Mouse (Mus musculus): Measurements from ENCODE around the gene Taf8.

The Taf8 gene

DNA sequence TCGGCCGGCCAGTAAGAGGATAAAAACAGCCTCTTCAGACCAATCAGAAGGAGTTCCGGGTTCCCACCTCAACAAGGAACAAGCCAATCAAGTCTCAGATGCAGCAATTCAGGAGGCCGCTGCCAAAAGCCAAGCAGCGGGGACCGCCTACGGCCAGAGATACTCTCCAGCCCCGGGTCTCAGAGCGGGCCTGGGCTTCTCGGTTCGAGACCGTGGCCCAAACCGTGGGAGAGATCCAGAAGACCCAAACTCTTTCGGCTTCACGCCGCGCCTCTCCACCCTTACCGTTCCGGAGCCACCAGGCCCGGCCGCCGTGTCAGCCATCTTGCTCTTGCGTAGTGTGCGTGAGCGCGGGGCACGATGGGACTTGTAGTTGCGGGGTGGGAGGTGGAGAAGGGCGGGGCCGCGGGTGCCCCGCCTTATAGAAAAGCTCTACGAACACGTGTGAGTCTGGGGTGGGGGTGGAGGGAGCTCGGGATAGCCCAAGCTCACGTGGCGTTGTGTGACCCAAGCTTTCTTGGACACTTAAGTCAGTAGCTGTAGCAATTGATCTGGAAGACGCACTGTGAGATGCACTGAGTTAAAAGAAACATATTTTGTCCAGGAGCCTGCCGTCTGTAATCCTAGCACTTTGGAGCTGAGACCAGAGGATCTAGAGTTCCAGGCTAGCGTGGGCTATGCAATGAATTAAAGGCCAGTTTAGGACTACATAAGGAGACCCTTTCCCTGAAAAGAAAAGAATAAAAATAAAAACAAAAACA, at the start of gene Taf8:
Taf8 (minus strand) TSS at position 347 of the 761 bp plus-strand sequence.
- DNase-seq (ENCODE audit: low spot score) = peak; percentile 88

DNA sequence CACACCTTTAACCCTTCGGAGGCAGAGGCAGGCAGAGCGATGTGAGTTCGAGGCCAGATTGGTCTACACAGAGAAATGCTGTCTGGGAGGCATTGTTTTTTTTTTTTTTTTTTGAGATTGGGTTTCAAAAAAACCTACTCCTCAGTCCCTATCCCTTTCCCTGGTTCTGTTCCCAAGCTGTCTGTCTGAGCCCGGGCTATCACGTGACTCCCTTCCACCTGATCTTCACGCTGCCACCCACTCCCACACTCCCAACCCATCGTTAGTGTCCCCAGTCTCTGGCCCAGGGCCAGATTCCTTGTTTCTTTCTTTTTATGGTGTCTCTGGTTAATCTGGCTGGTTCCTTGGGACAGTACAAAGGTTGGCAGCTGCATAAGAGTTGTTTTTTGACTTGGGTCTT, 49.0 kb upstream of the Taf8 start:
- DNase-seq (ENCODE audit: low spot score) = no peak

DNA sequence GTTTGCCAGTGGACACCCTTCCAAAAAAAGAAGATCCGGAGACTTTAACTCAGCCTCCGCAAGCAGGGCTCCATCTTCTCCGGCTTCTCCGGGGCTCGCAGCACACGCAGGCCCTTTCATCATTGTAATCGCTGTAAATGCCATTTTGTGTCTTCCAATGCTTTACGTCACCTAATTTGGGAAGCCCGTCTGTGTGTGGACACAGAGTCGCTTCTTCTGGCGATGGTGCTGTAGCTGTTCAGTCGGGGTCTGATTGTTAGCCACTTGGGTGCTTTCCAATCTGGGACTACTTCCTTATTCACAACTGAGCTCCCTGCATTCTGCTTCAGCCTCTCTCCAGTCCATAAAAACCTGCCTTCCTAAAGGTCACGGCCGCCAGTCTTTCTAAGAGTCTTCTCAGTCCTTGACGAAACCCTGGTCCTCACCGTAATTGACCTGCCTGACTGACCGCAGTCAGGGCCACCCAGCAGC, 43.8 kb upstream of the Taf8 start:
- no peak for DNase-seq (ENCODE audit: low spot score)

DNA sequence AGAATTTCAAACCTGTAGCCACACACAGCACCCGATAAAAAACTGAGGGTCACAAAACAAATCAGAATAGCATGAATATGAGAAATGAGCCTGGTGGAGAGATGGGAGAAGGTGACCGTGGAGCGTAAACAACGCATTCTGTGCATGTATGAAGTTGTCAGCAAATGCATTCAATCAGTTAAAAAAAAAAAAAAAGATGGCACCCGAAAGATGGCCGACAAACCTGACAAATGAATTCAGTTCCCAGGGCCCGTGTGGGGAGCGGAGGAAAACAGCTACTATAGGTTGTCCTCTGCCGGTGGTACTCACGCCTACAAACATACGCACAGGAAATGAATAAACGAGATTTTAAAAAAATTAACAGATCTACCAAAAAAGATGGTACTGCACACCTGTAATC, 43.1 kb upstream of the Taf8 start:
- DNase-seq (ENCODE audit: low spot score) = no peak

DNA sequence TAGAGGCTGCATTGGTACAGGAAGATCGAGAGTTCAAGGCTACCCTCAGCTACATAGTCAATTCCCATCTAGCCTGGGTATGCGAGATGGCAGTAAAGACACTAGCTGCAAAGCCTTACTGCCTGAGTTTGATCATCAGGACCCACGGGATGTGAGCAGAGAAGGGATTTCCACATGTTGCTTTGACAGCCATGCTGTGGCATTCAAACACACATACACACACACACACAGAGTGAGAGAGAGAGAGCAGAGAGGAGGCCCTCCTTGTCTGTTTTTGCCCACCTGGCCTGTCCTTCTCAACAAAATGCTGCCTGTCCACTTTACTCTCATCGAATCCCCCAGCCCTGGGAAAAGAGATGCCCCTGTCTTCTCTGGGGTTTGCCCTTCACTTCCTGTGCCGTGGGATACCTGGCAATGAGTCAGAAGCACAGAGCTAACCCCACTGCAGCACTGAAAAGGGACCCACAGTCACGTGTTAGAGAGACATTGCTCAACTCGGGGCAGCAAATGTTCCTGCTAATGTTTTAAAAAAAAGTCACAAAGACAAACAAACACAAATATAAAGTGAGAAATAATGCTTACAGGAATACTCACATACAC, 41.1 kb upstream of the Taf8 start:
- DNase-seq (ENCODE audit: low spot score) = no peak

DNA sequence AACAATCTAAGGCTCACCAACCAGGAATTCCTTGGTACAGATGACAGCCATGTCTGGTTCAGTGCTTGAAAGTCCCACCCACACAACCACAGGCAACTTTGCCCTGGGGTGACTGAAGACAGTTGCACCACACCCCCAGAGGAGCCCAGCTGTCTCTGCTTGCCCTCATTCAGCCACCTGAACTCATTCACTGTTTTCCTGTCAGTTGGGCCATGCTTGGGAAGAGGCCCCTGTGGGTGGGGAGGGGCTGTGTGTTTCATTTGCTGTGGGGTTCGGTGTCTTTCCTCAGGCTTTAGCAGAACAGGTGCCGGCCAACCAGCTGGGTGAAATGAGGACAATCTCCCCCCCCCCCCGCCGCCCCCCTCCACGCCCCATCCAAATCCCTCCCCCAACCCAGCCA, 40.0 kb upstream of the Taf8 start:
- no peak for DNase-seq (ENCODE audit: low spot score)

DNA sequence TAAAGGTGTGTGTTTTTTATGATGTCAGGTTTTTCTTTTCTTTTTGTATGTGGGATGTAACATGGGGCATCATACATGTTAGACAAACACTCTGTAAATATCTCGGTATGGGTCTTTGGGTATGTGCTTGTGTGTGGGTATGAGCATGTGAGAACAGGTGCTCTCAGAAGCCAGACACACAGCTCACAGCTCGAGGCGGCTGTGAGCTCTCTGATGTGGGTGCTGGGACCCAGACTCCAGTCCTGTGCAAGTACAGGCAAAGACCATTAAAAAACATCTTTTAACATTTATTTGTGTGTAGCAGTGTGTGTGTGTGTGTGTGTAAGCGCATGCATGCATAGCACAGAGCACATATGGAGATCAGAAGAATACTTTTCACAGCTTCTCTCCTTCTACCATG, 37.0 kb upstream of the Taf8 start:
- no peak for DNase-seq (ENCODE audit: low spot score)

DNA sequence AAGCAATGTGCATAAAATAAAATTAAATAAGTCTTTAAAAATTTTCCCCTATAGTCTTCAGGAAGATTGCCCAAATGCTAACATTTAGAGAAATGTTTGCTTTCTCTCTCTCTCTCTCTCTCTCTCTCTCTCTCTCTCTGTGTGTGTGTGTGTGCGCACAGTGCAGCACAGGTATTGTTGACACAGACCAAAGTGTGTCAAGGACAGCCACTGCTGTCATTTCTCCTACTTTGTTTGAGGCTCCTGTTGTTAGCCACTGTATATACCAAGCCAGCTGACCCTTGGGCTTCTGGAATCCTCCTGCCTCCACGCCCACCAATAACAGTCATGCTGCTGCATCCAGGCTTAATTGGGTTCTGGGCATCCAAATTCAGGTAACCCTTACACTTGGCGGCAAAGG, 36.0 kb upstream of the Taf8 start:
- DNase-seq (ENCODE audit: low spot score) = no peak

DNA sequence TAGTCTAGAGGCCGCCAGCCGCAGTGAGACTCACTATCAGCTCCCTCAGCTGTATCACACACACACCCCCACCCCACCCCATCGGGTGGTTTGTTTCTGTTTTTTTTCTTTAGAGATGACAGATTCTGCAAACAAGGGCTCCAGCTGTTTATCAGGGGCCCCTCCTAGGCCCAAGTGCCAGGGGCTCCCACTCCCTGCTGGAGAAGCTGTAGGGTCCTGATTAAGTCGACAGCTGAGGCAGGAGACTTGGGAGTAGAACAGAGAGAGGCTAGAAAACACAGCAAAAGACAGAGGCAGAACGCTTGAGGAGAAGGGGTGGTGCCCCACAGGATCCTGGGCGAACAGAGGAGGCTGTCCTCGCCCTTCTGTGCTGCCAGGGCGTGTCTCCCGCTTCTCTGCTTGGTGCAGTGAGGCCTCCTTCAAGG, 33.7 kb upstream of the Taf8 start:
- DNase-seq (ENCODE audit: low spot score) = no peak

DNA sequence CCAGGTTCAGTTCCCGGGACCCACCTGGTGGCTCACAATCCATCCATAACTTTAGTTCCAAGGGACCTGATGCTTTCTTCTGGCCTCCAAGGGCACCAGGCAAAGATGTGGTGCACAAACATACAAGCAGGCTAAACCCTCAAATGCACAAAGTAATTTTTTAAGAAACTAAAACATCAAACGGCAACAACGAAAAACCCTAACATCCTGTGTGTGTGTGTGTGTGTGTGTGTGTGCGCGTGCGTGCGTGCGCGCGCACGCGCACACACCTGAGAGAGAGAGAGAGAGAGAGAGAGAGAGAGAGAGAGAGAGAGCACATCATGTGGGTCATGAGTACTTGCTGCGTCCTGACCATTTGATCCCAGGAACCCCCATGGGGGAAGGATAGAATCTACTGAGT, 31.6 kb upstream of the Taf8 start:
- DNase-seq (ENCODE audit: low spot score) = no peak

DNA sequence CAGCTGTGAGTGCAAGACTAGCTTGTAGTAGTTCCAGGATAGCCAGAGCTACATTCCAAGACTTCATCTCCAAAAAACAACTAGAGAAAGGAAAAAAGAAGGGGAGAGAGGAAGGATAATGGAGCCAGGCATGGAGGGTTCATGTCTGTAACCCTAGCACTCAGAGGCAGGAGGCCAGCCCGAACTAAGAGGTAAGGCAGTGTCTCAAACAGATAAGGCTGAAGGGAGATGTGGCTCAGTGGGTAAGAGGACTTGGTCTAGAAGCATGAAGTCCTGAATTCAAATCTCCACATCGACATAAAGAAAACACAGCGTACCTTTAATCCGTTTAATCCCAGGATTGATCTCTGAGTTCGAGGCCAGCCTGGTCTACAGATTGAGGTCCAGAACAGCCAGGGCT, 30.3 kb upstream of the Taf8 start:
- no peak for DNase-seq (ENCODE audit: low spot score)

DNA sequence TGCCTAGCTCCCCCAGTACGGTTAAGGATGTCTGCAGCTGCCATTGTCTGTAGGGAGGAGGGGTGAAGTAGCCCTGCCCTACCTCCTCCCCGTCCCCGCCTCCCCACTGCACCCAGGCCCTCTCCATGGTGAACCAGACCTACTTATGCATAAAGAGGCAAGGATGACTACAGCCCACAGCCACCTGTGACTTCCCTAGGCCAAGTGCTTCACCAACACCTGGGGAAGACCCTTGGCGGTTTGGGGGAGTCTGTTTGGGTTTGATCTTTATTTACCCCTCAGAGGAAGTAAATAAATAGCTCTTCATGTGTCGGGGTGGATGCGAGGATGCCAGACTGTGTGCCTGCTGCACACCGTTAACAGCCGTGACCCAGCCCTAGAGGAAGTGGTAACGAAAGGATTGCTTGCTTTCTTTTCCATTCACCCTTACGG, 29.3 kb upstream of the Taf8 start:
- DNase-seq (ENCODE audit: low spot score) = no peak

DNA sequence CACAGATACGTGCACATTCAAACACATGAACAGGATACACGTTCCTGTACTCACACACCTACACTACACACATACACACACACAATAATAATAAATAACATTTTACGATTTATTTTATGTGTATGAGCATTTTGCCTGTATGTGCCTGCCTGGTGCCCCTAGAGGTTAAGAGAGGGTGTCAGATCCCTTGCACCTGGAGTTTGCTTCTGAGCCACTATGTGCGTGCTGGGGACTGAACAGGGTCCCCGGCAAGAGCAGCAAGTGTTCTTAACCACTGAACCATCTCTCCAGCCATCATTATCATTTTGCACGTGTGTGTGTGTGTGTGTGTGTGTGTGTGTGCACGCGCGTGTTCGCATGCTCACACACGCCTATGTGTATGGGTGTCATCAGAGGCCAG, 27.5 kb upstream of the Taf8 start:
- DNase-seq (ENCODE audit: low spot score) = no peak

DNA sequence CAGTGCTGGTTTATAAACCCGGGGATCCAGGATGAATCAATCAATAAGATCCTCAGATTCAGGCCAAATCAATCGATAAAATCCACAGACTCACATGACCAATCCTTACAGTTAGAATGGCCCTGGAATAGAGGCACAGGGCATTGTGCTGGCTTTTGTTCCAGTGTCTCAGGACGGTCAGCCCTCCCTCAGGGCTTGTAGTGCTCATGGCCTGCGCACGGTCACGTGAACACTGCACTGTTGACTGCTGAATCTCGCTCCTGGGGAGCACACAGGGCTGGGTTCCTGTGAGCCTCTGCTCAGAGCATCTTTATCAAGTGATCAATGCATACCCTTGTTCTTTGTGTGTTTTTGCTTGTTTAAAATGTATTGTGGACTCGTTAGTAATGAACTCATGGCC, 26.8 kb upstream of the Taf8 start:
- no peak for DNase-seq (ENCODE audit: low spot score)

DNA sequence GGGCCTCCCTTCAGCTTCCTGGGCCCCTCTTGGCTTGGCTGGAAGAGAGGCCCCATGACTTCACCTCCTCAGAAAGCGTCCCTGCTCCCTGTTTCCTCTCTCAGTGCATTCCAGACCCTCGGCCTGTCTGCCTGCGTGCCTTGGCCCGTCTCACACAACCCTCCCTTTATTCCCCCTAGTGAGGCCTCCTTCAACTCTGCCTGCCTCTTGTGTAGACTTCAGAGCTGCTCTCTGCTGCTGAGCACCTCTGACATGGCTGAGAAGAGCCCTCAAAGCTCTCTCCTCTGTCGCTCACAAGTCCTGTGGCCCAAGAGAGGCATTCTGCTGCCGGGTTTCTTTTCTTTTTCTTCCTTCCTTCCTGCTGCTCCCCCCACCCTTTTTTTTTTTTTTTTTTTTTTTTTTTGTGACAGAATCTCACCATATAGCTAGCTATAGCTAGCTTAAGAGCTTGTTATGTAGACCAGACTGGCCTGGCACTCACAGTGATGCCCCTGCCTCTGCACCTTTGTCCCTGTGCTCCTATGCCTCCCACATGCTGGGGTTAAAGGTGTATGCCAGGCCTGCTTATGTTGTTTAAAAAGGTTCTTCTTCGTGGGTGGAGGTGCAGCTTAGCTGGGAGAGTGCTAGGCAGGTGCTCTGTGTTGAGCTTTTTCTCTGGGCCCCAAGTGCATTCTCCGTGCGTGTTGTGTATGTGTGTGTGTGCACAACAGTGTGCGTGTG, 25.6 kb upstream of the Taf8 start:
- DNase-seq (ENCODE audit: low spot score) = no peak

DNA sequence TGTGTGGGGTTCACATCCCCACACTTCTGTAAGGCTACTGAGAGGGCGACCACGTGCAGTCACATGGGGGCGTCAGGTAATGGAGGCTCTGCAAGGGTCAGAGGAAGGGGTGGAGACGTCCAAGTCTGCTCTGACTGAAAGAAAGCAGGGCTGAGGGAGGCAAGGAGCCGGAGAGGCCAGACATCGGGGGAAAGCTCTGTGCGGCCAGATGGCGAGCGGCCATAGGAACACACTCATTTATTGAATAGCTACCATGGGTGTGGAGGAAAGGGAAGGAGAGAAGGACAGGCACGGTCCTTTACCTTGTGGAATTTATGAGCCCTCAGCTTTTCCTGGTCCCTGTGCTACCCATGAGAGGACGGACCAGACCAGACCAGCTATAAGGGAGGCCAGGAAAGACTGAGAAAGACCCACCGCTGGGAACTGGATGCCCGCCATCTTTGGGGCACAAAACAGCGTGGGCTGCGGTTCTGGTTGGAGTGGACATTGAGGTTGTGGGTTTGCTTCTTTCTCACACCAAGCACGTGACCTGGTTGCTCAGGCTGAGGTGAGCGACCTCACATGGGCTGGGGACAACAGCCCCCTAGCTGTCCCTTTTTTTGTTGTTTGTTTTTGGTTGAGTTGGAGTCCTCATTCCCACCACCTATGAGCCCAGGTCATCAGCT, 24.9 kb upstream of the Taf8 start:
- DNase-seq (ENCODE audit: low spot score) = no peak

DNA sequence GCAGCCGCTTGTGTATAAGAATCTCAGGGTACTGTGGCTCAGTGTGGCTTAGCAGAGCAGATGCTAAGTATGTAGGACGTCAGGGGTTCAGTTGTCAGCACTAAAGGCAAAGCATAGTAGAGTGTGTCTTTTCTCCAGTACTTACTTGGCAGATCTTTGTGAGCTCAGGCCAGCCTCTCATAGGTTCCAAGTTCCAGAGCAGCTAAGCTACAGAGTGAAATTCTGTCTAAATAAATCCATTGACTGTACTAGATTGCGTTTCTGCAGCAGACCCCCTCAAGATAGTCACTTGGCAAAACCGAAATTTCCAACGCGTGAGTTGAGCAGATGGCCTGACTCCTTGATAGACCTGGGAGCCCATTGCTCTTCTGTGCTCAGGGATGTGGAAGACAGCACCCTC, 22.9 kb upstream of the Taf8 start:
- no peak for DNase-seq (ENCODE audit: low spot score)

DNA sequence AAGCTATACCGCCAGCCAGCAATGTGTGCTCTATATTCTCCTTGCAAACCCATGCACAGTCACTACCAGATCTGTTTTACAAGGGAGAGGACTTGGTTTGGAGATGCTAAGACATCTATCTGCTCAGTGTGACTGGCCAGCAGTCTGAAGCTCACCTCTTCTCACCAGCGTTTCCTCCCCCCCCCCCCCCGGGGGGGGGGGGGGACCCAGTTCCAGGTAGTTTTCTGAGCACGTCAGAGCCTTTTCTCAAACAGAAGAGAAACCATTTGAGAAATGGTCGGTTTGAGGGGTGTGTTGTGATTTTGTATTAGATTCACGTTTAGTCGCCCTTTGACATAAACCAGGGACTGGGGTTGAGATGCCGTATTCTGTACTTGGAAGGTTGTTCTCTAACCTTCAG, 22.0 kb upstream of the Taf8 start:
- no peak for DNase-seq (ENCODE audit: low spot score)

DNA sequence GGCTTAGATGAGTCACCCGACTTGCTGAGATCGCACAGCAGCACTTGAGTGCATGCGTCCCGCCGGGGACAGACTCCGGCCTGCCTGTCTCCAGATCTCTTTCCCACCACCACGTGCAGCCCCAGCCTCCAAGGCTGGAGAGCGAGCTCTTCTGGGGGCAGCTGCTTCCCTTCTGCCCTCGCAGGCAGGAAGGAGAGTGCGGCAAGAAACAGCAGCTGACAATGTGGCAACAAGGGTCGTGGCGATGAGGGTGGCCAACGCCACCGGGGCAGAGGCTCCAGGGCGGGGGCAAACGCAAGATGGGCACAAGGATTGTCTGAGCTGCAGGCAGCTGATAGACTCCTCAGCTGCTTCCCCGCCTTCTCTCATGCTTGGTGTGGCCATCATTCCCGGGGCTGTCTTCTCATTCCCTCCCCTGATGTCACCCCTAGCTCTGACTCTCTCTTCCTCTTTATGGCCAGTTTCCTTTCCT, 21.2 kb upstream of the Taf8 start:
- DNase-seq (ENCODE audit: low spot score) = no peak

DNA sequence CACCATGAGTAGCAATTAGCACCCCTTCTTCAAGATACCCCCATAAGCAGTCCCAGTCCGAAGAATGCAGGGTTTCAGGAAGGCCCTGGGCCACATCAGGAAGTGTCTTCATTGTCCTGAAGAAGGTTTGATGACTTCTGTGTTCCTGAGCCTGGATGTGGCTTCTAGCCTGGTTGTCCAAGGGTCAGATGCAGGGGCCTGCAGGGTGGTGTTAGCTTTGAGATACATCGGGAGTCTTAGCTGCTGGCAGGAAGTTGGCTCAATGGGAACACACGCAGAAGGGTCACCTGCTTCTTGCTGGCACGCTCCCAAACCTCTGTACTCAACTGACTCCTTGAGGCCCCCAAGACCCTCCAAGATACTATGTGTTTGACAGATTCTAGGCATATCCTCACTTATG, 20.4 kb upstream of the Taf8 start:
- DNase-seq (ENCODE audit: low spot score) = no peak

DNA sequence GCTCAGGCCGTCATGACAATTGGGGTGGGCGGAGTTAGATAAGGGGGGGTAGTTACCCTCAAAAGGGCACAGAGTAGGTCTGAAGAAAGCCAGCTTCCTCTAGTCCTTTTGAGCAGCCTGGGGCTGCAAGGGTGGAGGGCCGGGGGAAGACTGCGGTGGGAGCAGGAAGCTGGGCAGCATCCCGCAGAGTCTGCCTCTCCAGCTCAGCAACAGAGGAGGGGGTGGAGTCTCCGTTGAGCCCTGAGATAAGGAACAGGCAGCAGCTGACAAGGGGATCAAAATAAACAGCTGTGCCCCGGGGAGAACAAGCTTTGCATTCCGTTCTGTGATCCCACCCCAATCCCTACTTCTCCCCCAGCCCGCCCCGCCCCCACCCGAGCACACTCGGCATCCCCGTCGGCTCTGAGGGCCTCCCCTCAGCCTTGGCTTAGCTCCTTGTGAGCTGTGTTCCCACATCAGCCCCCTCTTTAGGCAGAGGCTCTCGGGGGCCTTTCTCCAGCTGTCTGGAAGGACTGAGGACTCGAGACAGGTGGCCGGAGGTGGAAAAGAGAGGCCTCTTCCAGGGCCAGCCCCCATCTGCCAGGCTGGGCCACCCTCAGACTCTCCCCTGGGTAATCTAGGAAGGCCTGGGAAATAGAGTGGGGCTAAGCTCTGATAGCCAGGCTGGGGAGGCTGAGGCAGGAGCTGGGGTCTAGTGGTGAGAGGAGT, 19.6 kb upstream of the Taf8 start:
- no peak for DNase-seq (ENCODE audit: low spot score)

DNA sequence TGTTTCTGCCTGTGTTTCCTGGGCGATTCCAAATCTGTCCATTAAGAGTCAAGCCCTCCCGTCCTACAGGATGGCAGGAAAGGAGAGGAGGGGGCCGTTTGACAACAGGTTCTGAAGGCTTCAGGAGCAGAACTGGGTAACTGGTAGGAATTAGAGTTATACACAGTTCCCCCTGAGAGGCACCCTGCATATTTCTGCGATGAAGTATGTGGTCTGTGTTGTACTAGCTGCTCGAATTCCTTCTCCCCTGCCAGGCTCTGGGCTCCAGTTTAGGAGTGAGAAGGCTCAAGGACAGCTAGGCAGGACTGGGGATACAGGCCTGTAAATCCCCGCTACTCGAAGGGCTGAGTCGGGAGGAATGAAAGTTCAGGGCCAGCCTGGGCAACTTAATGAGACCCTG, 16.1 kb upstream of the Taf8 start:
- DNase-seq (ENCODE audit: low spot score) = peak; percentile 23

Data from urinary bladder, postnatal 25 days (tissue).